Mouse (Mus musculus) frontal cortex, postnatal 14 days (tissue): ENCODE results near the gene Mettl17.
"Not testable (repeated sequence)": the region's sequence is repeated elsewhere in the genome, so short reads cannot be mapped to it uniquely, and the experiment has no call there.

ENCODE experiments used
- DNase-seq, 2 experiments: peaks; one replicate each; pipeline ENCODE4 v3.0.0; 2022; ENCODE audit warnings: low spot score in 2 of 2

The Mettl17 gene

GRCm38 (mm10) chr14:51896539-51897170, 12.0 kb downstream of the Mettl17 start:
- no peak for DNase-seq

DNA sequence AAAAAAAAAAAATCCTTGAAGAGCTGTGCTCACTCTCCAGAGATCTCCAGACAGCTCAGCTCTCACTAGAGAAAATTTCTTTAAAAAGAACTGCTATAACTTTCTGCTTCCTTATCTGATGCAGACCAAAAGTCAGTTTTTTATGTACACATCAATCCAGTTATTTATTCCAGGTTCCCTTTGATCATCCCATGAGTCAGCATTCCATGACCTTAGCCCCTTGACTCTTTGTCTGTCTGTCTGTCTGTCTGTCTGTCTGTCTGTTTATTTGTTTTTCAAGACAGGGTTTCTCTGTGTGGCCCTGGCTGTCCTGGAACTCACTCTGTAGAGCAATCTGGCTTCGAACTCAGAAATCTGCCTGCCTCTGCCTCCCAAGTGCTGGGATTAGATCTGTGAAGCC, 14.7 kb downstream of the Mettl17 start:
- DNase-seq, result no peak

DNA sequence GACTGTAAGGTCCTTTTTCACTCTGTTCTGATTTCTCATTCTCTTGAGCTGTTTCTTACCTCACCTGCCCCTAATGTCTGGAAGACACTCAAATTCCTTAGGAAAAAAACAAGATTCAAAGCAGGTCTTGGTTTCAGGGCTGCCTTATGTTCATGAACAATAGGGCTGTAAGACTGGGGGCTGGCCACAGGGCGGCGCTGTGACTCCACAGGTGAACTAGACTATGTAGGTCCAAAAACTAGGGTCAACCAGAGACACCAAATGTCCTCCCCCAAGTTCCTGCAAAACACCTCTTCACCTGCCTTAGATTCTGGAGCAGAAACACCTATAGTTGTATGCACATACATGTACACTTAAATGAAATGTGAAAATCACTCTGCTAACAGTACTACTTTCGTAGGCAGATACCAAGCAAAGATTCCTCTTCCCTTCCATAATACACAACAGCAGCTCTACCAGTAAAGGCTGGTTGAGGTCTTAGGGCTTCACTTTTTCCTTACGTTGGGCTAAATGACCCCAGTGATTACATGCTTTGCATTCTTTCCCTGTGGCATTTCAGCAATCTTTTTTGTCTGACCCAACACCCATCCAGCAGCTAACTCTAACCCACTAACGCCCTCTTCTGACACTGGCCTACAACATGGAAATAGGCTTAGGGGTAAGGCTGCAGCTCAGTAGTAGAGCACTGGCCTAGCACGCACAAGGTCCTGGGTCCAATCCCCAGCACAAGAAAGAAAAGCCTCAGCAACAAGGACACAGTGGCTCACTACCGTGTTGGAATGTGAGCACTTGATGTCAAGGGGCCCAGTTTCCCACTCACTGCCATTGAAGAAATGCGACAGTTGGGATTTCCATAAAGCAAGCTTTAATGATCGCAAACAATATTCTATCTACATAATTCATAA, 18.4 kb downstream of the Mettl17 start:
- DNase-seq, result peak; percentile 31 to 65

GRCm38 (mm10) chr14:51903782-51904181, 19.1 kb downstream of the Mettl17 start:
- no peak for DNase-seq

- DNase-seq, result no peak
Observed at GRCm38 (mm10) chr14:51904706-51905105, 20.1 kb downstream of the Mettl17 start.

- no peak for DNase-seq
Observed at GRCm38 (mm10) chr14:51906102-51906501, 21.5 kb downstream of the Mettl17 start.

DNA sequence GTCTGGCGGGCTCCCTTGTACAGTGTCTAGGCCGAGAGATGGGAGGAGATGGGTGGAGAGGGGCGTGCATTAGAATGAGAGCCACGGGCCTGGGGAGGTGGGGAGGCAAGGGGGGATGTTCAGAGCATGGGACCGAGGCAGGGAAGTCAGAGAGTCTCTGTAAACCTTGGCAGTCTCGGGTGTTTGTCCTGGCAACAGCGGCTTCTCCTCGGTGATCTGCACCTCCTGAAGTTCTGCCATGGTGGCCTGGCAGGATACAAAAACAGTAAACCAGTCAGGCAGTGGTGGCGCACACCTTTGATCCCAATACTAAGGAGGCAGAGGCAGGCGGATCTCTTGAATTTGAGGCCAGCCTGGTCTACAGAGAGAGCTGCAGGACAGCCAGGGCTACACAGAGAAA, 26.7 kb downstream of the Mettl17 start:
- no peak for DNase-seq

GRCm38 (mm10) chr14:51912391-51913061, 27.9 kb downstream of the Mettl17 start:
- DNase-seq, result no peak

DNA sequence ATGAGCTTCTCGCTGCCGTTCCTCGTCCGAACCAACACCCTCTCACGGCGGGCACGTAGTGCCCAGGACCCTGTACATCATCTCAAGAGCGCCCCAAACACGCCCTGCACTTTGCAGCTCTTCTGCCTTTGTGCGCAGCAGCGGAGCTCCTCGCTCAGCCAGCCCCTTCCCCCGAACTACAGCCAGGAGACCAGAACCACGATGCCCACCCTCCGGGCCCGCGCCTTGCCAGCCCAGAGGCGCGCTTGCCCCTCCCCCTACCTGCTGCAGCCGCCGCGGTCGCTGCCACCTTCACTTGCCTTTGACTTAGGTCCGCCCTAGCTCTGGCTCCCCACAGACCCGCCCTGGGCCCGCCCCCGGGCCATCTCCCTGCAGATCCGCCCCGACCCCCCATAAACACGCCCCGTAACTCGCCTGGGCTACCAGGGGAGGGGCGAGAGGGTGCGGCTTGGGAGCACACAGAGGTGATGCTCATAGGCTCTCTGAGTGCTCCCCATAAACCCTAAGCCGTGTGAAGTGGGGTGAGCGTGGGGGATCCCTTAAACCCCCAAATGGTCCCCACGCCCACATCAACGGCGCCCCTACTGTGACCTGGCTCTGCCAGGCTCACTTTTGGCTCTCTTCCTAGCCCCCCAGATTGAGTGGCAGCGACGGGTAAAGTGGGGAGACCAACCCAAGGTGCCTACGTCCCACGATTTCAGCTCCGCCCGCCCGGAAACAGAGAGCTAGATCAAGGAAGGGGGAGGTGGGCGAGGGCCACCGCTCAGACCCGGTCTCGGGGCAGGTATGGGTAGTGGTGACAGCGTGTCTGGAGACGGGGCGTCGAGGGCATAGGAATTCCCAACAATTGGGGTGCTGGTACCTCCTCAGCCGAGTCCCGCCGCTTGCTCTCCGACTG, 28.7 kb downstream of the Mettl17 start:
- DNase-seq, result peak; percentile 55 to 60

GRCm38 (mm10) chr14:51913960-51914762, 29.5 kb downstream of the Mettl17 start, which contains the start of gene Ndrg2:
Gene Ndrg2 (minus strand): TSS chr14:51914158.
- DNase-seq, result peak; percentile 60 to 77

DNA sequence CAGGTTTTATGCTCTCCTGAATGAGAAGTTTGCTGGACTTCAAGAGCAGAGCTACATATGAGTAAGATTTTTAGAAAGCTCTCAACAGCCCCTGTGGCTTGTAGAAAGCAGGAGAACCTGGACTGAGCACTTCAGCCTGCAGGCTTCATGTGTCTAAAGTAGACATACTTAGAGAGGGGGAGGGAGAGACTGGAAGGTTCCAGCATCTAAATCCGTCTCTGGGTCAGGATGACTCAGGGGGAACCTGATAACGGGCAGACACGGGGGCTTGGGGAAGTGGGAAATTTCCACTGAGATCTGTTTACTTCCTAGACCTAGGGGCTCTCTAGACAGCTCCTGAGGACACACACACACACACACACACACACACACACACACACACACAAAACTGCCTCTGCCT, 30.4 kb downstream of the Mettl17 start:
- DNase-seq, result no peak

GRCm38 (mm10) chr14:51916539-51916938, 31.9 kb downstream of the Mettl17 start:
- no peak for DNase-seq

DNA sequence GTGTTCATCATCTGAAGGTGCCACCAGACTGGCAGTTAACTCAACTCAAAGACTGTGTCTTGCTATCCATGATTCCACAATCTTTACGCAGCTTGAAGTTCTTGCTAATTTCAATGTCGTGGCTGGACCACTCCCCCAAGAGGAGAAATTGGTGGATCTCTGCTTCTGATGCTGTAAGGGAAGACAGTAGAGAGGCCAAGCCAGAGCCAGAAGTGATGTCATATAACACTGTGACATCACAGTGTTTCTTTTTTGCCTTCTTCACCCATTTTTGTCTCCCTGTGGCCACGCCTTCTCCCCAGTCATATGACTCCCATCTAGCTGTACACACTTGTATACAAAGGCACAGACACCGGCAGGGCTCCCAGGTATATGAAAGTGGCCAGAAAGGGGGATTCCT, 33.5 kb downstream of the Mettl17 start, which contains the start of gene Tppp2:
Tppp2 (plus strand) TSS at position 301 of the 400 bp plus-strand sequence.
- no peak for DNase-seq

DNA sequence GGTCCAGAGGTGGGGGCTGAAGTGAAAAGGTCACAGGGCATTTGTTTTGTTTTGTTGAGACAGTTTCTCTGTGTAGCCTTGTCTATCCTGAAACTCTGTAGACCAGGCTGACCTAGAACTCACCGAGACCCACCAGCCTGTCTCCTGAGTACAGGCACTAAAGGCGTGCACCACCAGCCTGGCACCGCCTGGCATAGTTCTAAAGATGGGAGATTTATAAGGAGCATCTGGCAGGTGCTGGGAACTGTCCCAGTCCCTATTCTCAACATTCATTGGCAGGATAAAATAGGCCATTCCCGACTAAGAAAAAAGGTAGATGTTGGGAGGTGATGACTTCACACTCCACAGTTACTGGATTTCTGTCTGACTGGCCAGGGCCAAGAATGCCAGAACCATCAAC, 34.3 kb downstream of the Mettl17 start:
- no peak for DNase-seq

DNA sequence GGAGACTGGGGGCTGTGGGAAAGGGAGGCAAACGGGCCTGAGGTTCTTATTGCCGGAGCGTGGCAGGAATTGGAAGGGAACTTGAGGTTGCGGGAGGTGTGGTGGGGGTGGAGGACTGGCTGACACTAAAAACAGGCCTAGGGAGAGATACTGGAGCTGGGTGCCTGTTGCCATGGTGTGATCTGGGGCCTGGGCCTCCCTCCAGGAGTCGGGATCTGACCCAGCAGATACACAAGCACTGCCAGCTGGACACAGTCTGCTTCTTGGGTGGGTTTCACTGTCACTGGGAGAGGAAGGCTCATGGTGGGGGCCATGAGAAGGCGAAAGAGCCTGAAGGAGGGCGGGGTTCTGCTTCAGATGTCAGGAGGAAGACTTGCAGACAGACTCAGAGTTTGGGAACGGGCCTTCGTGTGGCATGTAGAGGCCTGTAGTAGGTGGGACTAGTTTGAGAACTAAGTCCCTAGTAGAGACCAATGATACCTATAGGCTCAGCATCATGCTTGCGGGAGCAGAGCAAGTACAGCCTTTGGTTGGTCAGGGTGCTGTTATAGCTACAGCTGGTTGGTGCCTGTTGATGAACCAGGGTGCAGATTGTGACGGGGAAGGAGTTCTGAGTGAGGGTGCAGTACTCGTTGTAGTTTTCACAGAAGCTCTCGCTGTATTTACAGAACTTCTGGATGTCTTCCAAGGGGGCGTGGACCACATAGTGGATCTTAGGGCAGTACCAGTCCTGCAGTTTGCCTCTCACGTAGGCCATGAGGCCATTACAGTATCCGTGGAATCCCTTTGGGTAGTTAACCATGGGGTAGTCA, 37.3 kb downstream of the Mettl17 start:
- peak in 1 of 2 experiments; percentile 68 for DNase-seq

GRCm38 (mm10) chr14:51922571-51922865, 37.9 kb downstream of the Mettl17 start, which contains the start of gene Rnase13:
Gene Rnase13 (minus strand): TSS chr14:51922773.
- DNase-seq, result no peak

DNA sequence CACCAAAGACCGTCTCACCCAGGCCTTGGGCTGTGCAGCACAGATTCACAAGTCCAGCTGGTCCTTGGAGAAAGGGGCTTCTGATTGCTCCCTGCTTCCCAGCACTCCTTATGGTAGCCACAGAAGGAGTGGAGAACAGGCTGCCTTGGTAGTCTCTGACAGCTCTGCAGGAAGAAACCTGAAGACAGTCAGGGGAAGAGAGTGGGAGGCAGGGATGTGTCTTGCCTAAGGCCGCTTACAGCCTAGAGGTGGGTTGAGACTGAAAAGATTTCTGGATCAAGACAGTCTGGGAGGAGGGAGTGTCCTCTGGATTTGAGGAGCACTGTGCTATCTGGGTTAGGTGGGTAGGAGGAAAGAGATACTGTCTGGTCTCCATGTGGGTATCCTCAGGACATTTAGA, 38.3 kb downstream of the Mettl17 start:
- DNase-seq, result no peak

GRCm38 (mm10) chr14:51923492-51923891, 38.9 kb downstream of the Mettl17 start:
- no peak for DNase-seq

GRCm38 (mm10) chr14:51926930-51927329, 42.3 kb downstream of the Mettl17 start:
- DNase-seq, result not testable (repeated sequence)
